Mouse (Mus musculus) lung, postnatal 0 days (tissue): ENCODE measurements at regions not wholly inside any gene's neighbourhood (a gene's known extent, or its start where the extent isn't known, plus 50 kb on each side); places are given as distances from the start of the nearest gene placed in this dataset.

Experiments used
- CTCF ChIP-seq: IDR thresholded peaks from 2 replicates; pipeline ENCODE4 v1.5.1; 2016; ENCODE audit warnings: antibody characterized with exemption, mild to moderate bottlenecking
- EP300 ChIP-seq: IDR thresholded peaks from 2 replicates; pipeline ENCODE4 v1.6.1; 2016; ENCODE audit warnings: antibody characterized with exemption, mild to moderate bottlenecking, control low read depth

DNA sequence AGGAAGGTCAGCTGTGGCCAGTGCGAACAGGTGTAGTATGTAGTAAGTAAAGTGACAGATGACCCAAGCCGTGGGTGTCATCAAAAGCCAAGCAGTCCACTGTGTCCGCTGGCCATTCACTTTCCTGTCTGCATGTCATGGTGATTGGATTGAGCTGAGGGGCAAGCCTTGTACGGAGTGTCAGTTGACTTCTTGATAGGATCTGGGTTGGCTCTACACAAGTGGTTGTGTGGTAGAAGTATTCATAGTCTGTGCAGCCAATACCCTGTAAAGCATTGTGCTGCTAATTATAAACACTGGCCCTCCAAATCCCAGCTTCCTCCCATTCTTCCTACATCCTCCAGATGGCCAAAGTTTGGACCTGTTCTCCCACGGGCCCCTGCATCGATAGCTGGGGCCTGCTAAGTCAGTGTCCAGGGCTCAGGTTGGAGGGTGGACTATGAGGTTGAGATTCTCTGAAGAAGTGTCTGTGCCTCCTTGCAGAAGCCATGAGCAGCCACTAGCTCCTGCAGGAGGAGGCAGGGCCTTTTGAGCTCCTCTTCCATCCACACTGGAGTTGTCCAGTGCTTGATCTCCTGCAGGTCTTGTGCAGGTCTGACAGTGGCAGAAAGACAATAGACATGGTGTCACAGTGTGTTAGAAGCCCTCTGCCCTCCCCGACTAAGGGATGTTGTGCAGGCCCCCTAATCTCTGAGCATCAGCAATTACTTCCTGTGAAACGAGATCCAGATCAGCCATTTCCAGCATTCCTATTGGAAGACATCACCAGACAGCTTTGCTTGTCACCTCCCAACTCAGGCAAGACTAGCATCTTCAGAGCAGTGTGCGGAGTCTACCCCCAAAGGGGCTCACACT, 117.9 kb downstream of the Lrrc30 start:
- TF ChIP-seq CTCF (peak; percentile 18; the same call in 1 of the 2 replicates), EP300 (peak; percentile 70)
